Mouse (Mus musculus) hindbrain, embryonic 12.5 days (tissue): ENCODE results near the gene Ppp1r9b. TPM values are rescaled to one million over a fixed set of nuclear protein-coding genes. Genes with fewer than 3 reads are reported as not detected.
A peak's percentile ranks its signal among the peaks of the same experiment; 100 is the strongest.

Experiments
- ATAC-seq: fragments of 200-750 bp; cut with Nextera tagmentation; 2 replicates; pipeline ENCODE4 v1.8.0; 2017; ENCODE audit warnings: moderate TSS enrichment; ENCODE audit not compliant: low FRiP score
- H3K27ac ChIP-seq: fragments of 300-500 bp; sonication (generic); 2 replicates; pipeline ENCODE4 v1.5.1; 2016; ENCODE audit warnings: mild to moderate bottlenecking
- H3K27me3 ChIP-seq: fragments of 300-500 bp; sonication (generic); 2 replicates; pipeline ENCODE4 v1.6.1; 2016; ENCODE audit warnings: mild to moderate bottlenecking
- H3K36me3 ChIP-seq: fragments of 300-500 bp; sonication (generic); 2 replicates; pipeline ENCODE4 v1.6.1; 2016; ENCODE audit warnings: mild to moderate bottlenecking
- H3K4me1 ChIP-seq: fragments of 300-500 bp; sonication (generic); 2 replicates; pipeline ENCODE4 v1.6.1; 2016
- H3K4me2 ChIP-seq: fragments of 300-500 bp; sonication (generic); replicated peaks from 2 replicates; pipeline ENCODE4 v1.6.1; 2016; ENCODE audit warnings: mild to moderate bottlenecking
- H3K4me3 ChIP-seq: fragments of 300-500 bp; sonication (generic); 2 replicates; pipeline ENCODE4 v1.5.1; 2016; ENCODE audit warnings: mild to moderate bottlenecking
- H3K9ac ChIP-seq: fragments of 300-500 bp; sonication (generic); 2 replicates; pipeline ENCODE4 v1.6.1; 2016; ENCODE audit warnings: mild to moderate bottlenecking, moderate library complexity
- H3K9me3 ChIP-seq: fragments of 300-500 bp; sonication (generic); replicated peaks from 2 replicates; pipeline ENCODE4 v1.6.1; 2016; ENCODE audit warnings: mild to moderate bottlenecking
- WGBS: fragments of 180-500 bp; shearing (Covaris S2); methylation state at CpG from one replicate; pipeline ENCODE4 v1.1.7; 2016; 5-methylcytosine and 5-hydroxymethylcytosine counted together
- polyA plus RNA-seq: library from polyadenylated mRNA; unstranded; fragments of >200 nt; fragmentation: Nextera tagmentation; extraction: Ambion mirVana; gene quantifications from 2 replicates; pipeline ENCODE4 v1.2.1, GENCODE M21; 2016

Gene Ppp1r9b
- 16.8 and 18.5 TPM in 2 replicates for polyA plus RNA-seq

DNA sequence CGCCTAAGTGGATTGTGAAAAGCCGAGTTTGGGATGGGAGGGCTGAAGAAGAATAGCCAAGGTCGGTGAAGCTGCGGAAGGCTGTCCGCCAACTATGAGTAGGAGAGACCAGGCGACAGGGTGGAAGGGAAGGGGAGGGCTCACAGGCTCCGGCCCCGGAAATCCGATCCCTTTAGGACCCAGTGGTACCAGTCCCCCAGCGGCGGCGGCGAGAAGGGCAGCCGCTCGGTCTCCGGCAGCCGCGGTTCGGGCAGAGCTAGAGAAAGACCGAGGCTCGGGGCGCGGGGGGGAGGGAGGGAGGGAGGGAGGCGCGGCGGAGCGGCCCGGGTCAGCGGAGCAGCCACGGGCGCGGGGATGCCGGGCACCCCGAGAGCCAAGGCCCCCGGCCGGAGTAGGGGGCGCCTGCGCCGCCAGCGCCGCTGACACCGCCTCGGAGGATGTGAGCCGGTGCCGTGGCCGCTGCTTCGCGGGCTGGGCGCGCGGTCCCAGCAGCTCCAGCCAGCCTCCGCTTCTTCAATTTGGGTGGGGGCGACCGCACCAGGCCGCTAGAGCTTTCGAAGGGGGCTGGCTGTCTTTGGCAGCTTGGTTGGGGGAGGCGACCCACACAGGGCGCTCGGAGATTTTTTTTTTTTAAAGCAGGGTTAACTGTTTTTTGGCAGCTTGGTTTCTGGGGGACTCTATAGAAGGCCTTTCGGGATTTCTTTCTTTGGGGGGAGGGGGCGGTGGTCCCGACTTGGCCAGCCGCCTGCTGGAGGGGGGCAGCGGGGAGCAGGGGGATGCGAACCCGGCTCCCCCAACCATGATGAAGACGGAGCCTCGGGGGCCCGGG, at the start of gene Ppp1r9b:
Gene Ppp1r9b, plus strand, starts transcription at position 287 of the 829 bp plus-strand sequence.
- Histone ChIP-seq H3K4me1 (peaks cover 65% of the 10 kb centered on the region), H3K27me3 (no peaks in the 10 kb centered on the region), H3K4me3 (peak within 1 kb of the TSS; percentile 93), H3K27ac (peak within 1 kb of the TSS; percentile 95), H3K9me3 (no peaks in the 10 kb centered on the region), H3K9ac (peak within 1 kb of the TSS; percentile 97), H3K4me2 (peak within 1 kb of the TSS; percentile 93), H3K36me3 (no peaks in the 10 kb centered on the region)
- ATAC-seq = peak; percentile 82
- under 1% methylated on average over 54 of the region's 69 CpGs for WGBS

DNA sequence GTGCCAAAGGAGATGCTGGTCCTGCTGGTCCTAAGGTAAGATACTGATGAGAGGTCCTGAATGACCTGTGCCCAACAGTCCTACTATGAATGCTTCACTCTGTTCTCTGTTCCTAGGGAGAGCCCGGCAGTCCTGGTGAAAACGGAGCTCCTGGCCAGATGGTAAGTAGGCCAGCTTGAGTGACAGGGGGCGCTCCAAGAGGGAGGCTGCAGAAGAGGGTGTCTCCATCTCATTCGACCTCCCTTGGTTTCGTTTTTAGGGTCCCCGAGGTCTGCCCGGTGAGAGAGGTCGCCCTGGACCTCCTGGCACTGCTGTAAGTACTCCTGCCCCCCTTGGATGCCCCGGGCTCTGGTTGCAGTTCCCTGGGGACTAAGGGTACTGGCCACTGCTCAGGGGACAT, 49.7 kb upstream of the Ppp1r9b start:
- WGBS = 36% methylated on average over 9 of the region's 9 CpGs
- no peaks in the 10 kb centered on the region for H3K9me3 ChIP-seq

DNA sequence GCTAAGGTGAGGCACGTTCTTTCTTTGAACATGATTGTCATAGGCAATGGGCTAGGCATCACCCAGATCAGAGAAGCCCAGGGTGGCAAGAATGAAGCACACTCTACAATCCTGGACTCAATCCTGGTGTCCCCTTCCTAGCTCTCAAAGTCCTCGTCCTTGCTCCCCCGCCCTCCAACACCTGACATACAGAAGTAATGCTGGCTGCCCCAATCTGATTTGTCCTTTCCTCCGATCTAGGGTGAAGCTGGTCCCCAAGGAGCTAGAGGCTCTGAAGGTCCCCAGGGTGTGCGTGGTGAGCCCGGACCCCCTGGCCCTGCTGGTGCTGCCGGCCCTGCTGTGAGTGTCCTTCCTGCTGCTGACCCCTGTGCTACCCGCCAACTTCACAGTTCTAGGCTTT, 49.1 kb upstream of the Ppp1r9b start:
- peaks cover 9% of the 10 kb centered on the region for H3K4me1 ChIP-seq
- H3K27ac ChIP-seq = no peak overlapping the region
- no peak for ATAC-seq
- 73% methylated on average over 8 of the region's 8 CpGs for WGBS
- 0 out of 2 replicates have a peak, but pooled peaks cover under 1% of the 10 kb centered on the region for H3K36me3 ChIP-seq
- H3K4me3 ChIP-seq = no peak overlapping the region
- no peaks in the 10 kb centered on the region for H3K9me3 ChIP-seq
- H3K4me2 ChIP-seq = no peak overlapping the region
- peaks cover 40% of the 10 kb centered on the region for H3K27me3 ChIP-seq
- H3K9ac ChIP-seq = no peak overlapping the region

More for the DNA sequence above, 49.7 kb upstream of the Ppp1r9b start:
- H3K27me3 ChIP-seq = peaks cover 46% of the 10 kb centered on the region
- H3K4me2 ChIP-seq = no peak overlapping the region
- H3K4me1 ChIP-seq = peaks cover 11% of the 10 kb centered on the region
- H3K27ac ChIP-seq = no peak overlapping the region
- H3K36me3 ChIP-seq = no peaks in the 10 kb centered on the region
- H3K9ac ChIP-seq = no peak overlapping the region
- no peak overlapping the region for H3K4me3 ChIP-seq
- ATAC-seq = no peak

DNA sequence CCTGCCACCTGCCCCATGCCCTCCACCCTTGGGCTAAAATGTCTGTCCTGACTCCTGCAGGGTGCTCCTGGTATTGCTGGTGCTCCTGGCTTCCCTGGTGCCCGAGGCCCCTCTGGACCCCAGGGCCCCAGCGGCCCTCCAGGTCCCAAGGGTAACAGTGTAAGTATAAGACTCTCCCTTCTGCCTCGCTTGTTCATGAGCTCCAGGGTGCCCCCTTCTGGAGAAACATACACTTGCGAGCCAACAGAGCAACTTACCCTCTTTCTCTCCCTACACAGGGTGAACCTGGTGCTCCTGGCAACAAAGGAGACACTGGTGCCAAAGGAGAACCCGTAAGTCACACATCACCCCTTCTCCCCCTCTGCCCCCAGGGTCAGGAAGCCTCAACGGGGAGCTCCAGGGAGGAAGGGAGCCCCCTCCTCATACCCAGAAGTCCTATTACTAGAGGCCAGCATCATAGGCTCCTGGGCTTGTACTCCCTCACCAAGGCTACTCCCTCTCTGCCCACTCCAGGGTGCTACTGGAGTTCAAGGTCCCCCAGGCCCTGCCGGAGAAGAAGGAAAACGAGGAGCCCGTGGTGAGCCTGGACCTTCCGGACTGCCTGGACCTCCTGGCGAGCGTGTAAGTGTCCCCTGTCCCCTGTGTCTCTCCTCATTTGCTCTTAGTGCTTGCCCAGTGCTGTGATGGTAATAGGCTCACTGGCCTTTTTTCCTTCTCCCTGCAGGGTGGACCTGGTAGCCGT, 48.4 kb upstream of the Ppp1r9b start:
- Histone ChIP-seq H3K36me3 (0 out of 2 replicates have a peak, but pooled peaks cover 3% of the 10 kb centered on the region), H3K4me2 (no peak overlapping the region), H3K27me3 (peaks cover 35% of the 10 kb centered on the region), H3K9ac (no peak overlapping the region), H3K4me3 (no peak overlapping the region), H3K9me3 (no peaks in the 10 kb centered on the region), H3K27ac (no peak overlapping the region), H3K4me1 (peaks cover 5% of the 10 kb centered on the region)
- no peak for ATAC-seq
- 48% methylated on average over 13 of the region's 13 CpGs for WGBS

DNA sequence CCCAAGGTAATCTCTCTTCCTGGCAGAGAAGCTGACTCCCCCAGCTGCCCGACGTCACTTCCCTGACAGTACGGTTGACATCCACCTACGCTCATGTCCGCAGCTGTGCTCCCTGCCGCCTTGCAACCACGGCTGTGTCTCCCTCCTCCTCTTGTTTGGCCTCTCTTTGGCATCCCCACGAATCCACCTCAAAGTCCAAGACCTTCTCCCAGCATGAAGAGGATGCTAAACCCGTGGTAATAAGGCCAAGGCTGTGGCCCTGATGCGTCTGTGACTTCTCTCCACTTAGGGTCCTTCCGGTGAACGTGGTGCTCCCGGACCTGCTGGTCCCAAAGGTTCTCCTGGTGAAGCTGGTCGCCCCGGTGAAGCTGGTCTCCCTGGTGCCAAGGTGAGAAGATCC, 47.8 kb upstream of the Ppp1r9b start:
- Histone ChIP-seq H3K27ac (no peak overlapping the region), H3K27me3 (peaks cover 32% of the 10 kb centered on the region), H3K9me3 (no peaks in the 10 kb centered on the region), H3K4me1 (no peaks in the 10 kb centered on the region), H3K36me3 (0 out of 2 replicates have a peak, but pooled peaks cover 3% of the 10 kb centered on the region), H3K9ac (no peak overlapping the region), H3K4me2 (no peak overlapping the region), H3K4me3 (no peak overlapping the region)
- ATAC-seq = no peak
- 86% methylated on average over 15 of the region's 15 CpGs for WGBS

DNA sequence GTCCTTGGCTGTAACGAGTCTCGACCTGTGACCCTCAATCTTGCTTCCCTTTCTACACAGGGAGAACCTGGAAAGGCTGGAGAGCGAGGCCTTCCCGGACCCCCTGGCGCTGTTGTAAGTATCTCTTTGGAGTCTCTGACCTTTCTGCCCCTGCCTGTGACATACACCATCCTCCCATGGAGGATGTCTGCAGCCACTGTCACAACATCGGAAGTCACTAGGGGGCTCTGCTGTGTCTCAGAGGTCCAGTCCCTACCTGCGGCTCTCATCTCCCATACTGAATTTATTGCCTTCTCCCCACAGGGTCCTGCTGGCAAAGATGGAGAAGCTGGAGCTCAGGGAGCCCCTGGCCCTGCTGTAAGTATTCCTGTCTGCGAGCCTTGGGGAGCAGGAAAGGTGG, 46.5 kb upstream of the Ppp1r9b start:
- 11% methylated on average over 8 of the region's 8 CpGs for WGBS
- Histone ChIP-seq H3K27me3 (peaks cover 23% of the 10 kb centered on the region), H3K4me1 (no peaks in the 10 kb centered on the region; the same call in 1 of the 2 replicates), H3K9me3 (no peaks in the 10 kb centered on the region), H3K9ac (no peak overlapping the region), H3K4me3 (no peak overlapping the region), H3K4me2 (no peak overlapping the region), H3K27ac (no peak overlapping the region), H3K36me3 (0 out of 2 replicates have a peak, but pooled peaks cover 3% of the 10 kb centered on the region)
- ATAC-seq = no peak

DNA sequence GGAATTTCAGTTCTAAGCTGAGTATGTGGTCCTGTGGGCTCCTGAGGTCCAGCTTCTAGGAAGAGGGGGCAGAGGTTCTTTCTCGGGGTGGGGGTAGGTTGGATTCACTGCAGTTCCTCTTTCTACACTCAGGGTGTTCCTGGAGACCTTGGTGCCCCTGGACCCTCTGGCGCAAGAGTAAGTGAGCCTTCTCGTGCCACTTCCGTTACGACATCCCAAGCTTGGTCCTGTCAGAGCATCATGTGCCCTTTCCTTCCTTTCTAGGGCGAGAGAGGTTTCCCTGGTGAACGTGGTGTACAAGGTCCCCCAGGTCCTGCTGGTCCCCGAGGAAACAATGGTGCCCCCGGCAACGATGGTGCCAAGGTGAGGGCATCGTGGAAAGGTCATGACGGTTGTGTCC, 45.6 kb upstream of the Ppp1r9b start:
- no peak overlapping the region for H3K4me3 ChIP-seq
- no peaks in the 10 kb centered on the region; the same call in 1 of the 2 replicates for H3K4me1 ChIP-seq
- no peak overlapping the region for H3K27ac ChIP-seq
- no peaks in the 10 kb centered on the region for H3K9me3 ChIP-seq
- H3K9ac ChIP-seq = no peak overlapping the region
- no peak overlapping the region for H3K4me2 ChIP-seq
- no peak for ATAC-seq
- 92% methylated on average over 12 of the region's 12 CpGs for WGBS
- H3K27me3 ChIP-seq = peaks cover 15% of the 10 kb centered on the region; the same call in 1 of the 2 replicates
- 0 out of 2 replicates have a peak, but pooled peaks cover 3% of the 10 kb centered on the region for H3K36me3 ChIP-seq

DNA sequence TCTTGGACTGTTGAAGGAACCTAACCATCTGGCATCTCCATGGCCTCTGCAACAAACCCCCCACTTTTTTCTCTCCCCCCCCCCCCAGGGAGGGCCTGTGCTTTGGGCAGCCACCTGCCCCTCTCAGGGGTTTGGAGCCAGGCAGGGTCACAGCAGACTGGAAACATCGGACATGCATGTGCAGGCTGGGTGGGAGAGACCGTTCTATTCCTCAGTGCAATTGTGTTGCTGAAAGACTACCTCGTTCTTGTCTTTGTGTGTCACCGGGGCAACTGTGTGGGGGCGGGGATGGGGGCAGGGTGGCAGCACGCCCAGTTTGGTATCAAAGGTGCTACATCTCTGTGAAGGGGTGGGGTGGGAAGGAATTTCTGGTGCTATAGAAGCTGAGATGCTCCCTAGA, 38.7 kb upstream of the Ppp1r9b start:
- H3K27ac ChIP-seq = peak overlapping the region; percentile 52
- 10% methylated on average over 6 of the region's 6 CpGs for WGBS
- H3K9ac ChIP-seq = no peak overlapping the region
- peaks cover 20% of the 10 kb centered on the region for H3K4me1 ChIP-seq
- no peaks in the 10 kb centered on the region for H3K36me3 ChIP-seq
- no peak overlapping the region for H3K4me3 ChIP-seq
- no peaks in the 10 kb centered on the region for H3K9me3 ChIP-seq
- 0 out of 2 replicates have a peak, but pooled peaks have one; percentile 49 for ATAC-seq
- peak overlapping the region; percentile 13; the same call in 1 of the 2 replicates for H3K4me2 ChIP-seq
- peaks cover 5% of the 10 kb centered on the region; the same call in 1 of the 2 replicates for H3K27me3 ChIP-seq

DNA sequence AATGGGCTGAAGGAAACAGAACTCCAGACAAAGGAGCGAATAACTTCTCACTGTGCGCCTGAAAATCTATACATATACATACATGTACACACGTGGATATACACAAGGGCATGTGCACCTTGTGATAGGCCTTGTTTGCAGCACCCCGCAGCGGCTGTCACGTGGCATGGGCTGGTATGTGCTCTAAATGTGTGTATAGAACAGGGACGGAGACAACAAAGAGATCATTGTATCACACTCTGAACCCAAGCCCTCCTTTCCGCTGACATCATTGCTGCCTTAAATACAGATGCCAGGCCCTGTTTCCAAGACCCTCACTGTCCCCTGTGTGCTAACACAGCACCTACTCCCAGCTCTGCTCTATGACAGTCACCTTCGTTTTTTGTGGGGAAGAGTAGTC, 35.7 kb upstream of the Ppp1r9b start:
- WGBS = 53% methylated on average over 9 of the region's 9 CpGs
- Histone ChIP-seq H3K9me3 (no peaks in the 10 kb centered on the region), H3K36me3 (no peaks in the 10 kb centered on the region), H3K27ac (no peak overlapping the region), H3K9ac (no peak overlapping the region), H3K4me1 (peaks cover 27% of the 10 kb centered on the region), H3K27me3 (no peaks in the 10 kb centered on the region), H3K4me3 (no peak overlapping the region), H3K4me2 (no peak overlapping the region)
- ATAC-seq = peak; percentile 64

DNA sequence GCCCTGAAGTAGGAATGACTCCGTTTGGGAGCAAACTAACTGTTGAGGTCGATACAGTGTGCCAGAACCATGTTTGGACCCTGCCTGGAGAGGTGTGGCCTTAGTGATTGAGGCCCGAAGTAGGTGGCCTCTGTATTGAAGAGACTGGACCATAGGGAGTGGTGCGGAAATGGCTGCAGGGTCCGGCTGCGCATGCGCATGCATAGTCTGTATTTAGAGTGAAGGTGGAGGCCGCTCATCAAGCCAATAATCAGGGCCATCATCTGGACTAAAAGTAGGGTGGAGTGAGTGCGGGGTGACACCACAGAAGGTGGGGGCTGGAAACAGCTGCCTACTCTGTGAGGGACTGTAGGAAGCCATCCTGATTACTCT, 33.2 kb upstream of the Ppp1r9b start:
- no peak for ATAC-seq
- Histone ChIP-seq H3K27ac (no peak overlapping the region), H3K9ac (no peak overlapping the region), H3K4me3 (no peak overlapping the region), H3K9me3 (no peaks in the 10 kb centered on the region), H3K27me3 (no peaks in the 10 kb centered on the region), H3K4me2 (no peak overlapping the region), H3K36me3 (no peaks in the 10 kb centered on the region), H3K4me1 (peaks cover 20% of the 10 kb centered on the region)
- 88% methylated on average over 9 of the region's 9 CpGs for WGBS

DNA sequence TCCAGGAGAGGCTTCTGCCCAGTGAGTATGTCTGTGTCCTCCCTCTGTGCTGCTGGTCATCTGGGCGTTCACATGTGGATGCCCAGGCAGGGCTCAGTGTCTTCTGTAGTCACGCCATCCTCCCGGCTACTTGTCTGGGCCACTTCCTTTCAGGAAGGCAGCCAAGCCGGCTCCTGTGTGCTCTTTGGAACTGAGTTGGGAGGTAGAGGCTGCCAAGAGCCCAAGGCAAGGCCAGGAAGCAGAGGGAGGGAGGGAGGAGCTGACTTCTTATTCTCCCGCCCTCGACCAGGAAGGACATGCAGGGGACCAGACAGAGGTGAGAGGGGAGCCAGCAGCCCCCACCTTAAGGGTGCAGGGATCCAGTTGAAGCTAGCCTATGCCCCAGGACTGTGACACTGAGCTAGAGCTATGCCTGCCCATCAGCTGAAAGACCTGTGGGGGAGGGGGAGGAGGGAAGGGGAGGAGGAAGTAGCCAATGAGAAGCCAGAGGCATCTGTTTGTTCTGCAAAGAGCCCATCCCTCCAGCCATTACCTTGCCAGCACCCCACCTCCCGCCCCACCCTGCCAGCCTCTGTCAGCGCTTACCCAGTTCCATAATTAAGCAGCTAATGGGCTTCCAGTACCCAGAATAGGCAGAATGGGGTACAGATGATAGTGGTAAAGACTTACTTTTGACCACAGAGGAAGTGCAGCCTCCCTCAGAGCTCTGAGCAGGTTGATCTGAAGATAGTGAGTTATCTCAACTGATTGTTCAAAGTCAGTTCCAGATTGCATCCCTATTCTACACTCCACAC, 32.6 kb upstream of the Ppp1r9b start:
- Histone ChIP-seq H3K27me3 (no peaks in the 10 kb centered on the region), H3K4me3 (no peak overlapping the region), H3K9ac (no peak overlapping the region), H3K4me2 (no peak overlapping the region), H3K9me3 (no peaks in the 10 kb centered on the region), H3K27ac (no peak overlapping the region), H3K36me3 (no peaks in the 10 kb centered on the region), H3K4me1 (peaks cover 15% of the 10 kb centered on the region)
- ATAC-seq = peak; percentile 52; the same call in 1 of the 2 replicates
- 24% methylated on average over 8 of the region's 8 CpGs for WGBS
